Mouse (Mus musculus): ENCODE measurements around the gene Faap20.

Faap20 gene

DNA sequence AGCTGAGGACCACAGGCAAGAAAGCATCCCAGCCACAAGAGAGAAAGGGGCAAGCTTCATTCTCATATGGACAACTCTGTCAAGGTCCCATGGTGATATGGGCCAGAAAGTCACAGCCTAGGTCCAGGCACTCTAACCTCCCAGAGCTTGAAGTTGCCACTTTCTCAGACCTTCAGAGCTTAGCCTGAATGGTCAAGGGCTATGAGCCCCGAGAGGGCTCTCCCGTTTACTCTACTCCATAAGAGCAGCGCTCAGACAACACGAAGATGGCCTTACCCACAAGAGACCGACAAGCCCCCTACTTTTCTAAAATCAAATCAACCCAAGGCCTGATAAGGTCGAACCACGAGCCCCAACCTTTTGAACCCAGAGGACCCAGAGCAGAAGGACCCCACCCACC is 28.5 kb upstream of the Faap20 start:
- DNase-seq (ENCODE audit: low spot score), result no peak

DNA sequence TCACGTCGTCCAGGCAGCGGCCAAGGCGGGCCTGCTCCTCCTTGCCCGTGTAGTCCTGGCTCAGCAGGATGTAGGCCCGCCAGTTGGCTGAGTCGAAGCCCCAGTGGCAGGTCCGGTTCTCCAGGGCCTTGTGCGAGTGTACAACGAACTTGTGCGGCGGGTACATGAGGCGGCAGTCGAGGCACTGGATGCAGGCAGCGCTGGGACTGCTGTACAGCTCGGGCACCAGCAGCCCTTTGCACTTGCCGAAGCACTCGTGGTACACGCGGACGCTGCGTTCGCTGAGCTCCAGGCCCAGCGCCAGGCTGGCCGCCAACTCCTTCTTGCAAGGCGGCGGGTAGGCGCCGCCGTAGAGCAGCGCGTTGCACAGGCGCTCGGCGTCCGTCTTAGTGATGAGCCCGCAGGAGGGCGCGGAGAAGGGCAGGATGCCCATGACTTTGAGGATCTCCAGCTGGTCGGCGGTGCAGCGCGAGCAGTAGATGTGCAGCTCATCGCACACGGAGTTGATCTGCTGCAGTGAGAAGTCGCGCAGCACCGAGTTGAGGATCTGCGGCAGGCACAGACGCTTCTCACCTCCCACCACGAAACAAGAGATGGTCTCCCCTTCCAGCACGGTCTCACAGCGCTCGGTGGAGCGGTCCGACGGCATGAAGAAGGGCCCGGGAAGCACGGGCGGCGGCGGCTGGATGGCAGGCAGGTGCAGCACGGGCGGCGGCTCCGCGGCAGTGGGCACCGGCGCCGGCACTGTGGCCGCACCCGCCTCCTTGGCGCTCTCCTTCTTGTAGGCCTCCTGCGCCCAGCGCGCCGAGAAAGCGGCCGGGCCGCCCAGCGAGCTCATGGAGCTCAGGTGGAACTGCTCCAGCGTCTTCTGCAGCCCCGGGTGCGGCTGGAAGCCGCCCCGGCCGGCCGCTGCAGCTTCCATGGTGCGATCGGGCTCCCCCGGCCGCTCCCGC is 27.7 kb upstream of the Faap20 start:
- no peak for DNase-seq (ENCODE audit: low spot score)

DNA sequence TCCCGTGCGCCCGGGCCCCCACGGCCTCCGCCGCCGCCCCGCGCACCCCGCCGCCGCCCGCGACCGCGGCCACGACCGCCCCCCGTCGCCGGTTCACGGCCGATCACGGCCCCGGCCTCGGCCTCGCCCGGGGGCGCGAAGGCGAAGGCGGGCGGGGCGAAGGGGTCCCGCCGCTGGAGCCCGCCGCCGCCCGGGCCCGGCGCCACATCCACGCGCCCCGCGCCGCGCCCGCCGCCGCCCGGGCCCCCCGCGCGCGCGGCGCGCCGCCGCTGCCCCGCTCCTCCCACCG is 27.1 kb upstream of the Faap20 start, which contains the start of gene Ski:
Ski (minus strand) TSS at position 41 of the 289 bp plus-strand sequence.
- DNase-seq (ENCODE audit: low spot score), result no peak

DNA sequence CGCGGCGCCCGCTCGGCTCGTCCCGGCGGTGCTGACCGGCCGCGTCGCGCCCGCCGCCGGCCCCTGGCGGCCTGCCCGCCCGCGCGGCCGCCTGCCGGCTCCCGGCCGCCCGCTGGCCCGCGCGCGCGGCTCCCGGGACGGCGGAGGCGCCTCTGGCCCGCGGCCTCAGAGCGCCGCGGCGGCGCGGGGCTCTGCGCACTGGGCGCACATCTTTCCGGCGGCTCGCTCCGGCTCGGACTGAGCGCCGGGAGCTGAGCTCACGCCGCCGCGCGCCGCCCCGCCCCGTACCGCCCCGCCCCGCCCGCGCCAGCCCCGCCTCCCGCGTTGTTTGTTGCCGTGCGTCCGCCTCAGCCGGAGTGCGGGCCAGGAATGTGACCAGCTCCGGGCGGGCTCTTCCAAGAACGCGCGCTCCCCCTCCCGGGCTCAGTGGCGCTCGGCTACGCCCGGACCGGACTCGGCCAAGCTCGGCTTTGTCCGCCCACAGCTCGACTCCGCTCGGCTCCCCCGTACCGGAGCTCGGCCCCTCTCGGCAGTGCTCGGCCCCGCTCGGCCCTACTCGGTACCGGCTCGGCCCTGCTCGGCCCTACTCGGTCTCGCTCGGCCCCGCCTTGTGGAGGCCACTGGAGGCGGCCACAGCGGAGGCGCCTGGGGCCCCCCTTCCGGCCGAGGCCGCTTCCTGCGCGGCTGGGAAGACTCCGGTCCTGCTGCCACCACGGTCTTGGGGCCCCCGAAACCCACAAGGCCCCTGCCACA is 26.6 kb upstream of the Faap20 start:
- peak; percentile 100 for DNase-seq (ENCODE audit: low spot score)

DNA sequence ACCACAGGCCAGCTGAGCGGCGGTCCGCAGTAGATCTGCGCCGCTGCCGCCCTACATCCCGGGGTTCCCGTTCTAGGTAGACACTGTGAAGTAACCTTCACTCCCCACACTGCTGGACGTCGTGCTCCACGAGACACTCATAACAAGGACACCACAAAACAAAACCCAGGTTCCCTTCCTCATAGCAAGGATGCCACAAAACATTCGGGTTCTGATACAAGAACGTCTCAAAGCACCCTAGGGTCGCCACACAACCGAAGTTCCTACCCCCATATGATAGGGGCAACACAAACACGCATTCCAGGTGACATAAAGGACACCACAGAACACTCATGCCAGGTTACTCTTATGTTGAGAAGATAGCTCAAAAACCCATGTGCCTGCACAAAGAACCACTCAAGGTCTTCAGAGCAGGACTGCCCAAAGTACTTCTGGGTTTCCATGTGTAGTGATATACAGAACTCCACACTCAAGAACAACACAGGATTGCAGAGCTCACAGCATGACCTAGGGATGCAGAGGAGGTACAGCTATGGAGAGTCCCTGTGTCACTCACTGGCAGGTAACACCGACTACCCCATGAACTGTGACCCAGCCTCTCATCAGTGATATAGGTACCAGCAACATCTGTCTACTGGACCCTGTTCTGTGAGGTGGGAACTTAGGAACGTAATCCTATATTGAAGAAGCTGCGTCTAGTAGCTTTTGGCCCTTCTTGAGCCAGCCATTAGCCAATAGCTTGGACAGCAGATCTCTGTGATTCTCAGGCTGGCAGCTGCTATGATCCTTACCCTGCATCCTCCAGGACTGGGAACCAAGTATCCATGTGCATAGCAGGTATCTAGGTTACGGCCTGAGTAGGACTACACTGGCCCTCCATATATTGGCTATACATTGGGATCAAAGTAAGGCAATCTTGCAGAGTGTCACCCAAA is 25.7 kb upstream of the Faap20 start:
- no peak for DNase-seq (ENCODE audit: low spot score)

DNA sequence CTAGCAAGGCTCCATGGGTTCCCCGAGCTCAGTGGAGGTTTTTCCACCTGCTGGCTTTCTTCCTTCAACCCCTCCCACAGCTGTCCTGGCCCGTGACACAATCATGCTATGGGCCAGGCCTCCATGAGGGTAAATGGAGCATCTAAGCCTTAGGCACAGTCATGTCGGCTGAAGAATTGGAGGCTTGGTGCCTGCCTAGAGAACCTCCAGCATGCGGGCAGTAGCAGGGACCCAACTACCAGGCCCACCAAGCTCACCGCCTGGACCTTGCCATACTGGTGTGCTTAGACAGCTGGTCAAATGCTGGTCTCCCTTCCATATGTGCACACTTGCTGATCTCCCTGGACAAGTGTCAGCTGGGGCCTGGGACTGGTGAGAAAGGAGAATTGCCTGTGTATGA is 23.7 kb upstream of the Faap20 start:
- DNase-seq (ENCODE audit: low spot score), result no peak

DNA sequence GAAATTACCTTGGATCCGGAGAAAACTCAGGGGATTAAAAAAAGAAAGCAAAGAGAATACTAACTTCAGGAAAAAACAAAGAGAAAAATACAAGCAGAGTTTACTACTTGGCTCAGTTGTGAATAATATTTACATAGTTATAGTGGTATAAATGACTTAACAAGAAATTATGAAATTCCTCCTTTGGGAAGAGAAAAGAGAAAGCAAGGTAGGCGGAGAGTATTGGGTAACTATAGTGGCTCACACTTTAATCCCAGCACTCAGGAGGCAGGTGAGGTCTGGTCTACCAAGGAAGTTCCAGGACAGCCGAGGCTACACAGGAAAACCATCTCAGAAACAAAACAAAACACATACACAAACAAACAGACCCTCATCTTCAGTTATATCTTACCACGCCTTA is 21.6 kb upstream of the Faap20 start:
- no peak for DNase-seq (ENCODE audit: low spot score)

DNA sequence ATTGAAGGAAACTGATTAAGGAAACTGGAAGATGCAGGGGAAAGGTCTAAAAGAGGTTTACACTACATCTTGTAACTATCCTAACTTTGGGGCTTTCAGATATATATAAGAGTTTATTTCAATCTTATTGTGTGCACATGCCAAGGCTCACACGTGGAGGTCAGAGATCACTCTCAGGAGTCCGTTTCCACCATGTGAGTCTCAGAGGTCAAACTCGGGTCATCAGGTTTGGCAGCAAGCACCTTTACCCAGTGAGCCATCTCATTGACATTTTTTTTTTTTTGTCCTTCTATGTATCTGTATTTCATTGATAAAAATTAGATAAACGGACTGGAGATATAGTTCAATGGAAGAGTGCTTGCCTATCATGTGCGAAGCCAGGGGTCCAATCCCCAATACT is 21.1 kb upstream of the Faap20 start:
- no peak for DNase-seq (ENCODE audit: low spot score)

DNA sequence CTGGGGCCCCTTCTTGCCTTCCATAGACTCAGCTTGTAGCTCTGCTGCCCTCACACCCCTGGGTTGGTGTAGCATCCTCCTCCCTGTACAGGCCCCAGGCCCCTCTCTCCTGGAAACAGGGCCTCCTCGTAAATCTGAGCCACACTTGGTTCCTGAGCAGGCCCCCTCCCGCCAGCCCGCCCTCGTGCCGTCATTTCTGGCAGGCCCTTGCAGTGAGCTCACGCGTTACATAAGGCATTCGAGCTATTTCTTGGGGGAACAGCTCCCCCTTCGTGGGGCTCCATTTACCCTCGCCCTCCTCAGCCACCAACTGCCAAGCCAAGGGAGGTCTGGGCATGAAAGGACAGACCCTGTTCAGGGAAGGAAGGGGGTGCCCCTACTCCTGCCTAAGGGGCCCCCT is 15.7 kb upstream of the Faap20 start:
- DNase-seq (ENCODE audit: low spot score), result peak; percentile 70

DNA sequence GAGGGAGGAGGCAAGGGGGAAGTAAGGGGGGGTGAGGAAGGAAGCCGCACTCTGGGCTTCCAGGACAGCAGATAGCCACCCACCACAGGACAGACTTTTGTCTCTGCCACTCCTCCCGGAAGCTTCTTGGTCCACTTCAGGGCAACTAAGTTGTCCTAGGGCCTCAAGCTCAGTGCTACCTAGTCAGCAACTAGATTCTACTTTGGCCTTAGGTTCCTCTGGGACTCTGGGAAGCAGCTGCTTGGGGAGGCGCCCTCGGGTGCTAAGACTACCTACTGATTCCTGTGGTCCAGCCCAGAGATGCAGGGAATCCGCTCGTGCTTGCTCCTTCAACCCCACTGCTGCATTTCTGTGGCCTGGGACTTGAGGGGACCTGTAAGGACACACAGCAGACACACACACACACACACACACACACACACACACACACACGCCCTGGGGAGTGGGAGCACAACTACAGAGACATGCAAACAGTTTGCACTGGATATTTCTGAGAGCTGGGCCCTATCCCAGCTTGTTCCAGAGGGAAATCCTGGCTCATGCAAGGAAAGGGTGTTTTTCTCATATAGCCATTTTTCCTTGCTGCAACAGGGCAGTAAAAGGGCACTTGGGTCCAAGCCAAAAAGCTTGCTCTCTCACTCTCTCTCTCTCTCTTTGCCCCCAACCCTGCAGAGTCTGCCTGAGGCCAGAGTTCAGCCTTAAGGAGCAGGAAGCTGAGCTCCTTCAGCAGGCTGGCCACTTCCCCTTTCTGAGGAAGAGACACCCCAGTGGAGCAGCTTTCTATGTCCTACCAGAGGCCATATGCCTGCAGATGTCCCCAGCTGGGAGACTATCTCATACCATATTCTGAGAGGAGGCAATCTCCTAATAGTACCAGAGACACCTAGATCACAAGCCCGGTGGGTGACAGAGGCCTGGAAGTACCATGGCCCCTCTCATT is 15.0 kb upstream of the Faap20 start:
- DNase-seq (ENCODE audit: low spot score), result no peak

DNA sequence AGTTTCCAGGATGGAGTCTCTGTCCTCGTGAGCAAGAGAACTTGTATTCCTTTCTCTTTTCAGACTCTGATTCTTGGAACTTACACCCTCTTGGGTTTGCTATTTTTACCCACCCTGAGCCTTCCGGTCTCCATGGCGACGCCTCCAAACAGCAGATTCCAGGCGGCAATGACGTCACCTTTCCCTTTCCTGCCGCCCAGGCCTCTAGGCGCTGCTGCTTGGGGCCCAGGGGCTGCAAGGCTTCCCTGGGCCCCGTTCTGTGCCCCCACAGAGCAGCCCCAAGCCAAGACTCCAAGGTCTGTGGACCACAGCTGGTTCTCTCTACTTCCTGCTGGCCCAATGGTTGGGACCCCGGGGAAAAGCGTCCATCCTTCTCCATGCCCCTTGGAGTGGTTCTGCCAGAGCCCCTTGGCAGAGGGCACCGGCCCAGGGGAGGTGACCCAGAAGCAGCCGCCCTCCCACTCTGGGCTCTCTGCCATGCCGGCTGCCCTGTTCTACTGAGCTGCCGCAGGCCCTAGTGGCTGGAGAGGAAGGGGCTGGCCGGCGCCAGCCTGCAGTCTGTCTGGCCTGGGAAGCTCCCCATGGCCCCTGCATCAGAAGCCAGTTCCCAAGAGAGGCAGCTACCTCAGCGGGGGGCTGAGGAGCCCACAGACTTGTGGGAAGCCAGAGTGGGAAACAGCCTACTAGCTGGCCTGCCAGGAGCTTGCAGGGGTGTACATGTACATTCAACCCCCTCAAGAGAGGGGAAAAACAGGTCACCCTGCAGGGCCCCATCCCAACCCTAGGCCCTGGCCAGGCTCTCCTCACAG is 14.1 kb upstream of the Faap20 start:
- peak; percentile 68 for DNase-seq (ENCODE audit: low spot score)

DNA sequence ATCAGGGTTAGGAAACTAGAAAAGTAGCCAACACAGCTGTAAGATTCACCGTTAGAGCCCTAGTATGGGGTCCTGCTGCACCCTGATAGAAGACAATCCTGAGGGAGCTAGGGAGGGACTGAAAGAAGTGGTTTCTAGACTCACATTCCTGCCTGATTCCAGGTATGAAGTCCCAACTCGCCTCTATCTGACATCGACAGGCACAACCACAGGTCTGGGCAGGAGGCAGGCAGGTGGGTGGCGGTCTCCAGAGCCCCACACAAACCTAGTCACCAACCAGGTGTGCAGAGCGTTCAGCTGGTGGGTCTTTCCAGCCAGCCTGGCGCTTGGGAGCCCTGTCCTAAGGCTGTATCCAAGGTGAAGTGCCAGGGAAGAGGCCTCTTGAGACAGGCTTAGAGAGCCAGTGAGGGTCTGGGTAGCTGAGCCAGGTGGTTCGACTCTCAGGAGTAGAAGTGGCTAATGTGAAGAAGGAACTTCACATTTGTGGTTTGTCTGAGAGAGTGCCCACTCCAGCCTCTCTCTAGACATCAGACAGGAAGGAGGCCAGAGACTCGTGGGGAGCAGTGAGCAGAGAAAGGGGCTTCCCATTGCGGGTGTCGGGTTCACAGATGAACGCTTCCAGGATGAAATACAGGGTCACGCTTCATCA is 12.7 kb upstream of the Faap20 start:
- DNase-seq (ENCODE audit: low spot score), result no peak

DNA sequence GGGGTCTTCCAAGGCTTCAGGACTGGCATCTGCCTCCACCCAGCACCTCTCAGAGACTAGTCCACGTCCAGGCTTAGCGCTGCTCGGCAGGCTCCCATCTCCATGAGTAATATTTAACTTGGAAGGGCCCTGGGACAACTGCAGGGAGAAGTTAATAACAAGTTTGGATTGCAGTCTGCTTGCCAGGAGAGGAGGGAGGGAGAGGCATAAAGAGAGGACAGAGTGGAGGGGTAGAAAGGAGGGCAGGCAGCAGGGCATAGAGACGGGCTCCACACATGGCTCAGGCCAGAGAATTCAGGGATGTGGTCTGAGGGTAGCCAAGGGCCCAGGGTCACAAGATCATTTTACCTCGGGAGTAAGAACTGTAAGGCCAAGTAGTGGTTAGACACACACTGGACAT is 11.3 kb upstream of the Faap20 start:
- DNase-seq (ENCODE audit: low spot score), result no peak

DNA sequence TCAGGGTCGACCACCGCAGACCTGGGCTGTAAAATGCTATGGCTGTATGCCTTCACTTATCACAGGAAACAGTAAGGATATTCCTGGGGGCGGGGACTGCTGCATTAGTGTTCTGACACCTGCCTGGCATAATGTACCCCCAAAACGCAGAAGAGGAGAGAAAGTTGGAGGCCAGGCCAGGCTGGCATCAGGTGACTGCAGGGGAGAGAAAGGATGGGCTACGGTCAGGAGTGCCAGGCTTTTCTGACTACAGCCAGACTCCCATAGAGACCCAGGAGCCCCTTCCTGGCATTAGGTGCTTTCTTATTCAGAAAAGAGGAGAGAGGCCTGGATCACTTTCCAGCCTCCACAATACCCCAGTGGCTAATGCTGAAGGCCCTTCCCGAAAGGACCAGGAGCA is 10.1 kb upstream of the Faap20 start:
- no peak for DNase-seq (ENCODE audit: low spot score)

DNA sequence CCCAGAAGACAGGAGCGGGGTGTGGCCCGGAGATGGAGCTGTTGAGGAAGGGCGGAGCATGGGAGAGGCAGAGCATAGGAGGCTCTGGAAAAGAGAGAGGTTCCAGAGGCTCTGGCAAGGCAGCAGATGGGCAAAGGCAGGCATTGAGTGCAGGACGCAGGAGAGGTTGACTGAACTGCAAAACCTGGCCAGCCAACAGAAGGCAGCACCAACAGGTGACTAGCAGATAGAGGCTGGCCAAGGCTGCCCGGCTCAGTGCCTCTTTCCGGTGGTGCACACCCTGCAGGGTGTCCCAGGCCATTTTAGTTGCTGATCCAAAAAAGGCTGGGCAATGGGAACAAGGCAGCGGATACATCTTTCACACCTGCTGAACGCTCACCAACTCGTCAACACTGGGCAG is 7.8 kb upstream of the Faap20 start:
- DNase-seq (ENCODE audit: low spot score), result no peak

DNA sequence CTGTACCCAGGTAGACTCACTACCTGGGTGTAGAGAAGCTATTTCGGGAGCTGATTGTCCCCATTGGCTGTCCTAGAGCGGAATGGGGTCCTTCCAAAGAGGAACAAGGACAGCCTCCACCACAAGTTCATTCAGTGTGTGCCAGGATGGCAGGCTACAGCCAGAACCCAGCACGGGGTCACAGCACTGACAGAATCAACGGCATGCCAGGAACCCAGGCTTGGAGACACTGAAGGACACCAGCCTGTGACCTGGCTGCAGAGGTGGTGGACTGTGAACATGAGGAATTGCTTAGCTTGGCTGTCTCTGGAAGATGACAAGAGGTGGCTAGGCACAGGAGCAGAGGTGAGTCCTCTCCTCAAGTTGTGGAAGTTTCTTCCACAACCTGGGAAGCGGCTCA is 7.3 kb upstream of the Faap20 start:
- no peak for DNase-seq (ENCODE audit: low spot score)

DNA sequence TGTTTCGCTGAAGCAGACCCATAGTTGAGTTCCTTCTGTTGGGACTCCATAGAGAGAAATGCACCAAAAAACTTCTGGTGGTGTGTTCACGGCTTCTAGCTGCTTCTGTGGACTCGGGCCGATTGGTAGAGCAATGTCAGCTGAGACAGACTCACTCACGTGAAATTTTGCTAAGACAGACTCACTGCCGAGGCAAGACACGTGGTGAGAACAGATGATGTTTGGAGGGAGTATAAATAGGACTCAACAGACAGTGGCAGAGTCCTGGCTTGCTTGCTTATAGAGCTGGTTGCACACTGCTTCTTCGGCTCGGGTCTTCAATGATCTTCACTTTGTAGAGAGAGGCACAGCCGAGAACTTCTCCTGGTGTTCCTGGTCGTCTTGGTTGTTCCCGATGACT is 6.4 kb upstream of the Faap20 start:
- DNase-seq (ENCODE audit: low spot score), result no peak

DNA sequence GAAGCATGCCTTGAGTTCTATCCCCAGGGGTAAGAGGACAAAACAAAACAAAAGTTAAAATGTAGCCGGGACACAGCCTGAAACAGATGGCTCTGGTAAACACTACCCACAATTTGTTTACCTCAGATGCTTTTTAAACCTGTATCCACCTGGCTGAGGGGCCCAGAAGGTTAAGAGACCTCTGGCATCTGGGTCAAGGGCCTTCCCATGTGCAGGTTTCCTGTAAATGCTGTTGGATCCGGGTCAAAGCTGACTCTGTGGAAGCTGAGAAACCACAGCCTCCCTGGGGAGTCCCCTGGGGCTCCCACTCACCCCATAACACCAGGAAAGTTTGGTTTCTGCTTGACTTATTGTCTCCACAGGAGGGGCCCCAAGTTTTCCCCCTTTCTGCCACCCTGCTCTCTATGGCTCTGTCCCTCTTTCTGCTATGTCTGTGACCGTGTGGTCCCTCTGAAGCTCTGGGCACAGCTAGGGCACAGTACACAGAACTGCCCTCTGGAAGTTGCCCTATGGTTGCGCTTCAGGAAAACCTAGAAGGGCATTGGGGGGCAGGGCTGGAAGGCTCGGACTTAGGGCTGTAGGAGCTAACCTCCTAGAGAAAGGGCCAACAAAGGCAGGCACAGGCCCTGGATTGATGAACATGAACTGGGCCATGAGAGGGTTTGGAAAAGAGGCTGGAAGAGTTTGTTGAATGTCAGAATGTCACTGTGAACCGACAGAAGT is 3.7 kb upstream of the Faap20 start:
- DNase-seq (ENCODE audit: low spot score), result no peak

DNA sequence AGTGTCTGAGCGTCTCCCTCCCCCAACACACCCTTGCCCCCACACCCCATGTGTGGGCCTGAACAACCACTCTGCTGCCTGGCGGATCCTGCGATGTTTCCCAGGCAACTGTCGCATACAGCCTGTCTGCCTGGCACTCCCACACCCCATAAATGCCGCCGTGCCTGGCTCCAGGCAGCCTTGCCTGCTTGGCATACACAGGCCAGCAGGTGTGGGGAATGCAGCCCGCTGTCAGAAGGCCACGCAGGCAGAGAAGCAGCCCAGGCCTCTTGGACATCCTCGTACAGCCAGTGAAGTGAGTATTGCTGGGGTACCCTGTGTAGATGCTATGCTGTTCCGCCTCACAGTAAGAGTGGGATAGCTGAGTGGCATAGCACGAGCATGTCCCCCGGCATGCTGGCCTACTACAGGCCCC is 2.9 kb upstream of the Faap20 start:
- no peak for DNase-seq (ENCODE audit: low spot score)

All from urinary bladder, postnatal 25 days (tissue).